Mouse (Mus musculus) thymus, postnatal 25 days (tissue): ENCODE results near the gene Efna1.

Source experiments
- DNase-seq: peaks from one replicate; pipeline ENCODE4 v3.0.0; 2022

Gene Efna1

GRCm38 (mm10) chr3:89280606-89281511 lies at the start of gene Efna1:
Efna1 (minus strand) TSS chr3:89281142.
- DNase-seq, result no peak

GRCm38 (mm10) chr3:89330346-89330745 lies 49.4 kb upstream of the Efna1 start:
- no peak for DNase-seq

DNA sequence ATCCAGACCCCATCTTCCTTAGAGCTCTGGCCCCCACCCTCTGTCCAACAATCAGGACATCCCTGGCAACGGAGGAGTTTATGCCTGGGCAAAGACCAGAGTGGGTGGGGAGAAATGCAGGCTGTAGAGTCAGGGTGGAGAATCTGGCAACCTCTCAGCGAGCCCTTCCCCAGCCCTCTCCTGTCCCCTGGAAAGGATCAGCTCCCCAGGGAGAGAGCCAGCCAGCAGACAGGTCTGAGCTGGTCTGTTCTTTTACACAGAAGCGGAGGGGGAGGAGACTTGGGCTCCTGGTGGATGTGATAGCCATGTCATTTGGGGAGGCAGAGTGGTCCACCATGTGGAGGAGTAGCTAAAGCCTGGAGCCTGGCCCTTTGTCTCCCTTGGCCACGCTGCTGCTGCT lies 47.7 kb upstream of the Efna1 start:
- no peak for DNase-seq

GRCm38 (mm10) chr3:89327371-89327870 lies 46.5 kb upstream of the Efna1 start:
- DNase-seq, result no peak

GRCm38 (mm10) chr3:89325882-89326281 lies 44.9 kb upstream of the Efna1 start:
- no peak for DNase-seq

- peak; percentile 75 for DNase-seq
These were observed 41.7 kb upstream of the Efna1 start, which contains the start of gene Efna3 for GRCm38 (mm10) chr3:89322514-89323165. Efna3 (minus strand) TSS chr3:89322965.

- no peak for DNase-seq
These were observed 41.2 kb upstream of the Efna1 start for GRCm38 (mm10) chr3:89322131-89322500.

DNA sequence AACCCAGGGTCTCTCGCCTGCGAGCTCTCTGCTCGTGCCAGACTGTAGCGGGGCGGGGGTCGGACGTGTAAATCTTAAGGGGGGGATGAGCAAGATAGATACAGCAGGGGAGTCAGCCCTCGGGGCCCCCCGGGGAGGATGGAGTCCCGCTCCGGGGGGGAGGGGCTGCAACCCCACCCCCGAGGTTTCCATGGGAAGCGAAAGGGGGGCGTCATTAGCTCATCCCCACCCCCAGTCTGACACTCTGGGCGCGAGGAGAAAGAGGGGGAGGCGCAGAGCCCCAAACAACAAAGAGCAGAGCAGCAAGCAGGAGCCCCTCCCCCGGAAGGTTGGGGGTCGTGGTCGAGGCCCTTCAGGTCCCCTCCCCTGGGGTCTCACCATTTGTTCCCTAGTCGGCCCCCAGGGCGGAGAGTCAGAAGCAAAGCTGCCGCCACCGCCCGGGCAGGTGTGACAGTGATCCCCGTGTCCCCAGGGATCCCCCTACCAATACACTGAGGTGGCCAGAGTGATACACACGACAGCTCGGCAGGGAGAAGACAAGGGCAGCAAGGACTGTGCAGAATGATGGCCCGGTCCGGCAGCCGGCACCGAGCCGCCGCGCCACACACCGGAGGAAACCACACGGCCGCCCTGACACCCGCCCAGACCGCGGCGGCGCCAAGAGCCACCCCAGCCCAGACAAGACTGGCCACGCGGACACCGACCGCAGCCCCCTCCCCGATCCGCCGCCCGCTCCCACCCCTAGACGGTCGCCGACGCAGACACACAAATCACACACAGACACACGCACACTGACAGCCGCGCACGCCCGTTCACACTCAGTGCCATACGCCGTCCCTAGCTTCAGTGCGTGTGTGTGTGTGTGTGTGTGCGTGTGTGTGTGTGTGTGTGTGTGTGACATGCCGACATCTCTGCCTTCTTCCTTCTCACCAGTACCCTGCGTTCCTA lies 40.5 kb upstream of the Efna1 start:
- no peak for DNase-seq

- peak; percentile 17 for DNase-seq
These were observed 39.7 kb upstream of the Efna1 start for GRCm38 (mm10) chr3:89320581-89321182.

DNA sequence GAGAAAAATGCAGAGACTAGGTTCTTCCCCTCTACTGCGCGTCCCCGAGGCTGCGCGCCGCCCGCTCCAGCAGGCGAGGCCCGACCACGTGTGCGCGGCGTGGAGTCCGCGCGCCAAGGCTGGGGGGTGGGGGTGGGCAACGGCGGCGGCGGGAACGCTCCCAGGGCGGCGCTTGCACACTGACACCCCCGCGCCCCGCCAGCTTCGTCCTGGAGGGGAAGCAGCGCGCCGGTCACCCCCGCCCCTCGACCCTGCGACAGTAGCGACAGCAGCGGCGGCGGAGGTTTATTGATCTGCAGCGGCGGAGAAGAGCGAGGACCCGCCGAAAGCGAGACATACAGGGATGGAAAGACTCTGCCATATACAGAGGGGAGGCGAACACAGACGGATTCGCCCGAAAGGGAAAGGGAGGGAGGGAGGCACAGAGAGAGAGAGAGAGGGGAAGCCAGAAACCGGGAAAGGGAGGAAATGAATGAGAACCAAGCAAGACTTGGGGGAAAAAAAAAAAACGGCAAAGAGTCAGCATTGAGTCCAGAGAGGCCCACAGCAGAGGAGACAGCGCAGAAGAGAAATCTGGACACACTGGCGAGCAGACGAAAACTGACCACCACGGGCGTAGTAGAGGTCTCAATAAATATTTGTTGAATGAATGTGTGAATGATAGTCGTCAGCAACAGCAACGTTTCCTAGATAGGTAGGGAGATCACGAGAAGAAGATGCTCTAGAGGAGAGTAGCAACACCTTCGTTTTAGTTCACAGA lies 38.8 kb upstream of the Efna1 start:
- peak; percentile 19 for DNase-seq

DNA sequence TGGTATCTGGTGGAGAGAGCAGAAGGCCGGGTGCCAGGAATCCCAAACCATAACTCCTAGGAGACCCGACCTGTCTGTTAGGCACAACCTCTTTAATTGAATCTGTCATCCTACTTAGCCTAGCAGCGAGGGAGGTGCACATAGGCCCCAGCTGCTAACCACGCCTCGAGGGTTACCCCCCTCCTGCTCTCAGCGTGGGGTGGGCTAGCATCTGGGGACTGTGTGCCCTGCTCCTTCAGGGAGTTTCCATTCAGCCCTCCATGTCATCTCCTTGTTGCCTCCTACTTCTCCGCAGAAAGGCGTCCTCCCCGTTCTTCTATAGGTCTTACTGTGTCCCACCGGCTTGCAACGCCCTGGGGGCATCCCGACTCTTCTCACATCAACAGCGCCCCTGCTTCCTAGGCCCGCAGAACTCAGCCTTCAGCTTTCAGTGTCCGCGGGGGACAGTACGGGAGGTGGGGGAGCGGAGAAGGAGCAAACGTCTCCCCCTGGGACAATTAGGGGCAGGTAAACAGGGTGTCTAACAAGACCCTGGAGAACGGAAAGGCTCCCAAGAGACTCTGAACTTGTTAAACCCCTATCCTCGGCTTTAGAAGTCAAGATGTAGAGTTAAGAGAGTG lies 38.1 kb upstream of the Efna1 start:
- DNase-seq, result no peak

GRCm38 (mm10) chr3:89318316-89318715 lies 37.4 kb upstream of the Efna1 start:
- no peak for DNase-seq

DNA sequence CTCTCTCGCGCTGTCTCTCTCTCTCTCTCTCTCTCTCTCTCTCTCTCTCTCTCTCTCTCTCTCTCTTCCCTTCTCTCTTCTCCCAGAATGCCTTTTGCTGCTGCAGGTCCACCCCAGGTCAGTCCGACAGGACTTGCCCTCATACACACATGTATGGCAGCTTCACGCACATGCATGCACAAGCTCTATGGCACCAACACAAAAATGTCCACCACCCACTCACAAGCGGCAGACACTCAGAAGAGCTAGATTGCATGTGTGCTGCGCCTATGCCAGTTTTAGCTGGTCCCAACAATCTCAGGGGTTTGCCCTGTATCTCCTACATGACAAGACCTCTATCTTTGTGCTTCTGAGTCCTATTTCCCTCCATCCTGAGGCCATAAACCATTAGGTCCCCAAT lies 36.3 kb upstream of the Efna1 start:
- no peak for DNase-seq

- peak; percentile 80 for DNase-seq
These were observed 35.9 kb upstream of the Efna1 start for GRCm38 (mm10) chr3:89316833-89317232.

DNA sequence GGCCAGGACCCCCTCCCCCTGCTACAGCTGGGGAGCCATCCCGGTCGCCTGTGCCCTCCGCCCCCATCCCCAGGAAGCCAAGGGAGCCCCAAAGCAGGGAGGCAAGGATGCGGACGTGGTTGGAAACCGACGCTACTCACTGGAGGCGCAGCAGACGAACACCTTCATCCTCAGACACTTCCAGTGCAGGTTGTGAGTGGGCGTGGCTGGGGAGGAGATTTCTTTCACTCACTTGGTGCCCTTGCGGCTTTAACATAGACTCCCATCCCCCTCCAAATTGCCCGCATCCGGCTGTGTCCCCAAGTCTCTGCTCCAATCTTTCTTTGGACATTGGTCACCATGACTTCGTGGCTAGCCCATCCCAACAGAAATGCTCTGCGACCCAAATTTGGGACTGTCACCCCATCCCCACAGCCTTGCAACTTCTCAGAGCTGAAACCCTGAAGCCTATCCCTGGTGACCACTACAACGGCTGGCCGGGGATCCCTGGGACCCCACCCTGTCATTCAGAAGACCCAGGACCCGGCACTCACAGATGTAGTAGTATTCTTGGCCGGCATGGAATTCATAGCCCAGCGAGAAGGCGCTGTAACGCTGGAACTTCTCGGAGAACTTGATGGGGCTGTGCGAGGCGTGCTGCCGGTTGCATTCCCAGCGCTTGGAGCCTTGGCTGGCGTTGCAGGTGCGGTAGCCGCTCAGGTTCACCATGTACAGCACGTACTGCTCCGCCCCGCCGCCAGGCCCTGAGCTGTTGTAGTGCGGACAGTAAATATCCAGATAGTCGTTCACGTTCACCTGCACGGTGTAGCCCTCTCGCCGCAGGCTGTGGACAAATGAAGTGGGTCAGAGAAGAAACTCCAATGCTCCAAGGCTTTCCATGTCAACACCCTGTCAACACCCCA lies 35.2 kb upstream of the Efna1 start:
- no peak for DNase-seq

- DNase-seq, result peak; percentile 66
These were observed 34.4 kb upstream of the Efna1 start for GRCm38 (mm10) chr3:89315195-89315929.

GRCm38 (mm10) chr3:89314791-89315190 lies 33.8 kb upstream of the Efna1 start:
- DNase-seq, result no peak

DNA sequence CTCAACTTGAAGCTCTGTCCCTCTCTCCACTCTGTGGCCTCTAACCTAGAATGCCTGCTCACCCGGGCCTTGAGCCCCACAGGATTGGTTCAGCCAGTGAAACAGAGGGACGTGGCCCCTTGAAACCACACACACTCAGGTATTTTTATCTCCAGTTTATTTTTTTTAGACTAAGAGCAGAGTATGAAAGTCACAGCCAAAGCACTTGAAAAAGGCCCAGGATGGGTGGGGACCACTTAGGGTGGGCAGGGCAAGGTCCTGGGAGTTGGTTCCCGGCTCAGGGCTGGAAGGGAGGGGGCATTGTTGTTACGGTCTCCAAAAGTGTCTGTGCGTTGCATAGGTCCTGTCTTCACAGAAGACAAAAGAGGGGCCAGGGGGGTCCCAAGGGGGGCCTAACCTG lies 33.4 kb upstream of the Efna1 start:
- no peak for DNase-seq

- peak; percentile 61 for DNase-seq
These were observed 27.1 kb upstream of the Efna1 start for GRCm38 (mm10) chr3:89308089-89308488.
